Mouse (Mus musculus): ENCODE results near the gene Lmtk3.

DNA sequence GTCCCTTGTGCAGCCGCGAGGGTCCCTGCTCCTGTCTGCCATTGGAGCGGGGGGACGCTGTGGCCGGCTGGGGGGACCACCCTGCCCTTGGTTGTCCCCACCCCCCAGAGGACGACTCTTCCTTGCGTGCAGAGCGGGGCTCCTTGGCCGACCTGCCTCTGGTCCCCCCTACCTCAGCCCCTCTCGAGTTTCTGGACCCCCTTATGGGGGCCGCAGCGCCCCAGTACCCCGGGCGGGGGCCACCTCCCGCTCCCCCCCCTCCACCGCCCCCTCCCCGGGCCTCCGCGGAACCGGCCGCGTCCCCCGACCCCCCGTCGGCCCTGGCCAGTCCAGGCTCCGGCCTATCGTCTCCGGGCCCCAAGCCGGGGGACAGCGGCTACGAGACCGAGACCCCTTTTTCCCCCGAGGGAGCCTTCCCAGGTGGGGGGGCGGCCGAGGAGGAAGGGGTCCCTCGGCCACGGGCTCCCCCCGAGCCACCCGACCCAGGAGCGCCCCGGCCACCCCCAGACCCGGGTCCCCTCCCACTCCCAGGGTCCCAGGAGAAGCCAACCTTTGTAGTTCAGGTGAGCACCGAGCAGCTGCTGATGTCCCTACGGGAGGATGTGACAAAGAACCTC lies 10.5 kb downstream of the Lmtk3 start:
- TF ChIP-seq CTCF (IDR thresholded peaks at IDR 0.05; ENCODE audit: low read depth) (no peak), EP300 (optimal IDR thresholded peaks at IDR 0.05) (no peak)

Measured in stomach, postnatal 0 days (tissue).